Mouse (Mus musculus) hindbrain, embryonic 14.5 days (tissue): ENCODE data around the gene Pkd1. TPM values are rescaled to one million over a fixed set of nuclear protein-coding genes. Genes with fewer than 3 reads are reported as not detected.

Experiments used
- ATAC-seq: fragments of 200-750 bp; cut with Nextera tagmentation; 2 replicates; pipeline ENCODE4 v1.8.0; 2017; ENCODE audit warnings: moderate number of reproducible peaks, mild to moderate bottlenecking, moderate TSS enrichment, moderate library complexity; ENCODE audit not compliant: low FRiP score
- DNase-seq: peaks from one replicate; pipeline ENCODE4 v3.0.0-alpha.2; 2015; ENCODE audit warnings: low spot score
- H3K27ac ChIP-seq: fragments of 300-500 bp; sonication (generic); 2 replicates; pipeline ENCODE4 v1.5.1; 2014; ENCODE audit warnings: mild to moderate bottlenecking, moderate library complexity
- H3K27me3 ChIP-seq: fragments of 300-500 bp; sonication (generic); 2 replicates; pipeline ENCODE4 v1.6.1; 2014; ENCODE audit warnings: mild to moderate bottlenecking, low read length, mixed read lengths; ENCODE audit not compliant: control insufficient read depth, insufficient read depth
- H3K36me3 ChIP-seq: fragments of 300-500 bp; sonication (generic); replicated peaks from 2 replicates; pipeline ENCODE4 v1.6.1; 2014; ENCODE audit not compliant: control insufficient read depth, insufficient read depth
- H3K4me1 ChIP-seq: fragments of 300-500 bp; sonication (generic); replicated peaks from 2 replicates; pipeline ENCODE4 v1.6.1; 2014; ENCODE audit warnings: antibody characterized with exemption, low read length, mixed read lengths; ENCODE audit not compliant: control insufficient read depth, insufficient read depth
- H3K4me2 ChIP-seq: fragments of 300-500 bp; sonication (generic); replicated peaks from 2 replicates; pipeline ENCODE4 v1.6.1; 2014; ENCODE audit warnings: mild to moderate bottlenecking, moderate library complexity
- H3K4me3 ChIP-seq: fragments of 300-500 bp; sonication (generic); replicated peaks from 2 replicates; pipeline ENCODE4 v1.5.1; 2014; ENCODE audit warnings: mild to moderate bottlenecking, low read length
- H3K9ac ChIP-seq: fragments of 300-500 bp; sonication (generic); 2 replicates; pipeline ENCODE4 v1.6.1; 2014
- H3K9me3 ChIP-seq: fragments of 300-500 bp; sonication (generic); 2 replicates; pipeline ENCODE4 v1.6.1; 2016; ENCODE audit warnings: low read length; ENCODE audit not compliant: control insufficient read depth
- WGBS: fragments of 180-500 bp; shearing (Covaris S2); extraction: QIAGEN DNeasy Blood & Tissue Kit; methylation state at CpG from one replicate; pipeline ENCODE4 v1.1.7; 2014; 5-methylcytosine and 5-hydroxymethylcytosine counted together
- polyA plus RNA-seq: library from polyadenylated mRNA; unstranded; fragments of >200 nt; fragmentation: Nextera tagmentation; extraction: Ambion mirVana; gene quantifications from 2 replicates; pipeline ENCODE4 v1.2.1, GENCODE M21; 2014

The Pkd1 gene
- polyA plus RNA-seq, 1 experiment from 2014 or later: 30.4 TPM

GRCm38 (mm10) chr17:24608370-24608769 lies 58.7 kb downstream of the Pkd1 start:
- Histone ChIP-seq H3K4me3 (no peak overlapping the region), H3K4me2 (no peak overlapping the region), H3K4me1 (no peaks in the 10 kb centered on the region), H3K27me3 (no peaks in the 10 kb centered on the region), H3K27ac (no peak overlapping the region), H3K9me3 (no peaks in the 10 kb centered on the region), H3K9ac (no peak overlapping the region), H3K36me3 (peaks cover 72% of the 10 kb centered on the region)
- WGBS: 94% methylated on average over 4 of the region's 4 CpGs
- ATAC-seq: no peak
- no peak for DNase-seq

GRCm38 (mm10) chr17:24608874-24609273 lies 59.2 kb downstream of the Pkd1 start:
- Histone ChIP-seq H3K4me3 (no peak overlapping the region), H3K9ac (no peak overlapping the region), H3K27ac (no peak overlapping the region), H3K9me3 (no peaks in the 10 kb centered on the region), H3K36me3 (peaks cover 73% of the 10 kb centered on the region), H3K4me1 (no peaks in the 10 kb centered on the region), H3K4me2 (no peak overlapping the region), H3K27me3 (no peaks in the 10 kb centered on the region)
- no peak for ATAC-seq
- no peak for DNase-seq
- 94% methylated on average over 8 of the region's 8 CpGs for WGBS

- Histone ChIP-seq H3K27me3 (no peaks in the 10 kb centered on the region), H3K9ac (no peak overlapping the region), H3K9me3 (no peaks in the 10 kb centered on the region), H3K4me1 (no peaks in the 10 kb centered on the region), H3K27ac (no peak overlapping the region), H3K4me3 (no peak overlapping the region), H3K4me2 (no peak overlapping the region), H3K36me3 (peaks cover 74% of the 10 kb centered on the region)
- WGBS: 95% methylated on average over 2 of the region's 2 CpGs
- ATAC-seq: no peak
- no peak for DNase-seq
Measured at GRCm38 (mm10) chr17:24610711-24611110, 61.1 kb downstream of the Pkd1 start.

GRCm38 (mm10) chr17:24617561-24618194 lies 68.0 kb downstream of the Pkd1 start:
- Histone ChIP-seq H3K36me3 (peaks cover 92% of the 10 kb centered on the region), H3K9ac (no peak overlapping the region), H3K27ac (no peak overlapping the region), H3K27me3 (no peaks in the 10 kb centered on the region), H3K9me3 (no peaks in the 10 kb centered on the region), H3K4me2 (no peak overlapping the region), H3K4me3 (no peak overlapping the region), H3K4me1 (no peaks in the 10 kb centered on the region)
- ATAC-seq: no peak
- DNase-seq: no peak
- WGBS: 87% methylated on average over 14 of the region's 14 CpGs

- no peak overlapping the region for H3K4me3 ChIP-seq
- no peak overlapping the region for H3K4me2 ChIP-seq
- peaks cover 100% of the 10 kb centered on the region for H3K36me3 ChIP-seq
- DNase-seq: no peak
- no peaks in the 10 kb centered on the region for H3K27me3 ChIP-seq
- H3K27ac ChIP-seq: no peak overlapping the region
- WGBS: 92% methylated on average over 8 of the region's 8 CpGs
- no peak for ATAC-seq
- no peak overlapping the region for H3K9ac ChIP-seq
- H3K9me3 ChIP-seq: no peaks in the 10 kb centered on the region
- no peaks in the 10 kb centered on the region for H3K4me1 ChIP-seq
Measured at GRCm38 (mm10) chr17:24625472-24625871, 75.8 kb downstream of the Pkd1 start.

GRCm38 (mm10) chr17:24628646-24629045 lies 79.0 kb downstream of the Pkd1 start:
- Histone ChIP-seq H3K4me3 (no peak overlapping the region), H3K4me1 (peaks cover 18% of the 10 kb centered on the region), H3K27ac (no peak overlapping the region), H3K9me3 (no peaks in the 10 kb centered on the region), H3K4me2 (no peak overlapping the region), H3K36me3 (peaks cover 74% of the 10 kb centered on the region), H3K27me3 (no peaks in the 10 kb centered on the region), H3K9ac (no peak overlapping the region)
- WGBS: 49% methylated on average over 5 of the region's 5 CpGs
- DNase-seq: peak; percentile 68
- no peak for ATAC-seq

GRCm38 (mm10) chr17:24630072-24630471 lies 80.4 kb downstream of the Pkd1 start:
- Histone ChIP-seq H3K4me1 (peaks cover 18% of the 10 kb centered on the region), H3K27ac (no peak overlapping the region), H3K27me3 (no peaks in the 10 kb centered on the region), H3K36me3 (peaks cover 60% of the 10 kb centered on the region), H3K9ac (no peak overlapping the region), H3K4me3 (no peak overlapping the region), H3K9me3 (no peaks in the 10 kb centered on the region), H3K4me2 (no peak overlapping the region)
- 91% methylated on average over 14 of the region's 14 CpGs for WGBS
- DNase-seq (no peak), ATAC-seq (no peak)

GRCm38 (mm10) chr17:24632167-24632812 lies 82.7 kb downstream of the Pkd1 start, which contains the start of the genes Tsc2 and Nthl1:
Tsc2 (minus strand) TSS chr17:24632630.
Nthl1 (plus strand) TSS chr17:24632680.
- DNase-seq (peak; percentile 89), ATAC-seq (peak; percentile 90)
- H3K4me3 ChIP-seq: peak within 1 kb of the TSS; percentile 63
- H3K4me1 ChIP-seq: peaks cover 18% of the 10 kb centered on the region
- H3K27ac ChIP-seq: peak within 1 kb of the TSS; percentile 78
- H3K9ac ChIP-seq: peak within 1 kb of the TSS; percentile 75
- no peaks in the 10 kb centered on the region for H3K9me3 ChIP-seq
- H3K36me3 ChIP-seq: peaks cover 38% of the 10 kb centered on the region
- H3K27me3 ChIP-seq: no peaks in the 10 kb centered on the region
- WGBS: 1% methylated on average over 51 of the region's 51 CpGs
- peak within 1 kb of the TSS; percentile 91 for H3K4me2 ChIP-seq

- peak overlapping the region; percentile 78 for H3K27ac ChIP-seq
- peaks cover 18% of the 10 kb centered on the region for H3K4me1 ChIP-seq
- H3K36me3 ChIP-seq: peaks cover 31% of the 10 kb centered on the region
- DNase-seq: no peak
- peak; percentile 19 for ATAC-seq
- peak overlapping the region; percentile 91 for H3K4me2 ChIP-seq
- 11% methylated on average over 22 of the region's 22 CpGs for WGBS
- peak overlapping the region; percentile 75 for H3K9ac ChIP-seq
- peak overlapping the region; percentile 63 for H3K4me3 ChIP-seq
- no peaks in the 10 kb centered on the region for H3K9me3 ChIP-seq
- no peaks in the 10 kb centered on the region for H3K27me3 ChIP-seq
Measured at GRCm38 (mm10) chr17:24632813-24633449, 83.3 kb downstream of the Pkd1 start.
